Mouse (Mus musculus) ES-Bruce4 (cell line): ENCODE measurements at regions not wholly inside any gene's neighbourhood (a gene's known extent, or its start where the extent isn't known, plus 50 kb on each side); places are given as distances from the start of the nearest gene placed in this dataset.

Experiments
- CTCF ChIP-seq: IDR thresholded peaks from one replicate; pipeline ENCODE4 v1.8.1; 2011; ENCODE audit warnings: low read depth, low read length
- EP300 ChIP-seq: IDR thresholded peaks from 2 replicates; pipeline ENCODE4 v1.6.1; 2011; ENCODE audit warnings: low read depth, low read length; ENCODE audit not compliant: insufficient read depth
- POLR2A ChIP-seq: IDR thresholded peaks from one replicate; pipeline ENCODE4 v1.8.1; 2011; ENCODE audit warnings: low read length; ENCODE audit not compliant: insufficient read depth

- TF ChIP-seq CTCF (no peak), EP300 (no peak), POLR2A (no peak)
These were observed 80.0 kb downstream of the Elovl4 start for GRCm38 (mm10) chr9:83726105-83726504.
